Mouse (Mus musculus) hindbrain, embryonic 15.5 days (tissue): ENCODE measurements around the gene Bhlha15. TPM values are rescaled to one million over a fixed set of nuclear protein-coding genes. Genes with fewer than 3 reads are reported as not detected.

ENCODE experiments used
- polyA plus RNA-seq: library from polyadenylated mRNA; unstranded; fragments of >200 nt; fragmentation: Nextera tagmentation; extraction: Ambion mirVana; gene quantifications from 2 replicates; pipeline ENCODE4 v1.2.1, GENCODE M21; 2015

Gene Bhlha15
- polyA plus RNA-seq, 1 experiment from 2014 or later: 0.10 TPM

Other genes starting within 250 kb of the Bhlha15 start
- 71.7 and 78.1 TPM in 2 replicates for gene Ccz1, start 175.4 kb upstream of the Bhlha15 start, polyA plus RNA-seq
- gene Ocm, start 163.6 kb upstream of the Bhlha15 start, polyA plus RNA-seq: 0.43 TPM in 1 of 2 replicates, not detected in the other
- 9.3 and 10.2 TPM in 2 replicates for gene Lmtk2, start 89.8 kb upstream of the Bhlha15 start, polyA plus RNA-seq
- 43.0 and 47.4 TPM in 2 replicates for gene Tecpr1, start 33.3 kb downstream of the Bhlha15 start, polyA plus RNA-seq
- 105 and 106 TPM in 2 replicates for gene Bri3, start 54.2 kb downstream of the Bhlha15 start, polyA plus RNA-seq
- 1.6 and 2.3 TPM in 2 replicates for gene Baiap2l1, start 167.8 kb downstream of the Bhlha15 start, polyA plus RNA-seq